Mouse (Mus musculus): ENCODE data around the gene Rbp2. TPM values are rescaled to one million over a fixed set of nuclear protein-coding genes. Genes with fewer than 3 reads are reported as not detected.

The Rbp2 gene
- polyA plus RNA-seq, 1 experiment from 2014 or later: 0.37 TPM

- 62% methylated on average over 7 of the region's 7 CpGs for WGBS
- Histone ChIP-seq H3K27me3 (no peaks in the 10 kb centered on the region), H3K9ac (no peak overlapping the region), H3K36me3 (no peaks in the 10 kb centered on the region), H3K27ac (no peak overlapping the region), H3K9me3 (no peaks in the 10 kb centered on the region), H3K4me3 (no peak overlapping the region), H3K4me1 (no peaks in the 10 kb centered on the region), H3K4me2 (no peak overlapping the region)
- no peak for ATAC-seq (ENCODE audit: insufficient number of reproducible peaks, insufficient read depth, low FRiP score, low TSS enrichment, low read depth)
These were observed 39.0 kb downstream of the Rbp2 start for GRCm38 (mm10) chr9:98524786-98525542.

GRCm38 (mm10) chr9:98525543-98525924 is 39.6 kb downstream of the Rbp2 start:
- Histone ChIP-seq H3K4me3 (no peak overlapping the region), H3K36me3 (no peaks in the 10 kb centered on the region), H3K27me3 (no peaks in the 10 kb centered on the region), H3K9me3 (no peaks in the 10 kb centered on the region), H3K27ac (no peak overlapping the region), H3K9ac (no peak overlapping the region), H3K4me1 (no peaks in the 10 kb centered on the region), H3K4me2 (no peak overlapping the region)
- WGBS: 66% methylated on average over 7 of the region's 7 CpGs
- no peak for ATAC-seq (ENCODE audit: insufficient number of reproducible peaks, insufficient read depth, low FRiP score, low TSS enrichment, low read depth)

- H3K4me1 ChIP-seq: no peaks in the 10 kb centered on the region
- H3K27me3 ChIP-seq: no peaks in the 10 kb centered on the region
- no peak overlapping the region for H3K4me2 ChIP-seq
- H3K4me3 ChIP-seq: no peak overlapping the region
- ATAC-seq (ENCODE audit: insufficient number of reproducible peaks, insufficient read depth, low FRiP score, low TSS enrichment, low read depth): no peak
- no peak overlapping the region for H3K9ac ChIP-seq
- H3K27ac ChIP-seq: no peak overlapping the region
- H3K9me3 ChIP-seq: no peaks in the 10 kb centered on the region
- no peaks in the 10 kb centered on the region for H3K36me3 ChIP-seq
- WGBS: 81% methylated on average over 7 of the region's 7 CpGs
These were observed 41.3 kb downstream of the Rbp2 start for GRCm38 (mm10) chr9:98527226-98527625.

- no peak for ATAC-seq (ENCODE audit: insufficient number of reproducible peaks, insufficient read depth, low FRiP score, low TSS enrichment, low read depth)
- Histone ChIP-seq H3K27ac (no peak overlapping the region), H3K4me2 (no peak overlapping the region), H3K4me3 (no peak overlapping the region), H3K36me3 (no peaks in the 10 kb centered on the region), H3K9me3 (no peaks in the 10 kb centered on the region), H3K27me3 (no peaks in the 10 kb centered on the region), H3K4me1 (no peaks in the 10 kb centered on the region), H3K9ac (no peak overlapping the region)
- WGBS: 59% methylated on average over 4 of the region's 4 CpGs
These were observed 43.9 kb downstream of the Rbp2 start for GRCm38 (mm10) chr9:98529776-98530175.

GRCm38 (mm10) chr9:98530999-98531398 is 45.1 kb downstream of the Rbp2 start:
- Histone ChIP-seq H3K9me3 (no peaks in the 10 kb centered on the region), H3K4me1 (no peaks in the 10 kb centered on the region), H3K4me2 (no peak overlapping the region), H3K27ac (no peak overlapping the region), H3K9ac (no peak overlapping the region), H3K27me3 (no peaks in the 10 kb centered on the region), H3K36me3 (no peaks in the 10 kb centered on the region), H3K4me3 (no peak overlapping the region)
- WGBS: 63% methylated on average over 2 of the region's 2 CpGs
- ATAC-seq (ENCODE audit: insufficient number of reproducible peaks, insufficient read depth, low FRiP score, low TSS enrichment, low read depth): no peak

- H3K27ac ChIP-seq: no peak overlapping the region
- no peaks in the 10 kb centered on the region for H3K9me3 ChIP-seq
- no peaks in the 10 kb centered on the region for H3K36me3 ChIP-seq
- ATAC-seq (ENCODE audit: insufficient number of reproducible peaks, insufficient read depth, low FRiP score, low TSS enrichment, low read depth): no peak
- H3K27me3 ChIP-seq: no peaks in the 10 kb centered on the region
- 68% methylated on average over 4 of the region's 4 CpGs for WGBS
- H3K9ac ChIP-seq: no peak overlapping the region
- no peak overlapping the region for H3K4me2 ChIP-seq
- no peak overlapping the region for H3K4me3 ChIP-seq
- peaks cover 8% of the 10 kb centered on the region; the same call in 1 of the 2 replicates for H3K4me1 ChIP-seq
These were observed 48.9 kb downstream of the Rbp2 start for GRCm38 (mm10) chr9:98534675-98535280.

GRCm38 (mm10) chr9:98535763-98536162 is 49.8 kb downstream of the Rbp2 start:
- Histone ChIP-seq H3K4me3 (no peak overlapping the region), H3K36me3 (no peaks in the 10 kb centered on the region), H3K4me1 (peaks cover 8% of the 10 kb centered on the region; the same call in 1 of the 2 replicates), H3K27ac (no peak overlapping the region), H3K9ac (no peak overlapping the region), H3K27me3 (no peaks in the 10 kb centered on the region), H3K9me3 (no peaks in the 10 kb centered on the region), H3K4me2 (no peak overlapping the region)
- no peak for ATAC-seq (ENCODE audit: insufficient number of reproducible peaks, insufficient read depth, low FRiP score, low TSS enrichment, low read depth)

GRCm38 (mm10) chr9:98538017-98538712 is 52.2 kb downstream of the Rbp2 start:
- H3K9ac ChIP-seq: no peak overlapping the region
- H3K36me3 ChIP-seq: no peaks in the 10 kb centered on the region
- H3K27ac ChIP-seq: no peak overlapping the region
- no peak overlapping the region for H3K4me3 ChIP-seq
- WGBS: 36% methylated on average over 13 of the region's 13 CpGs
- peaks cover 8% of the 10 kb centered on the region; the same call in 1 of the 2 replicates for H3K4me1 ChIP-seq
- H3K4me2 ChIP-seq: peak overlapping the region; percentile 46
- H3K9me3 ChIP-seq: no peaks in the 10 kb centered on the region
- no peaks in the 10 kb centered on the region for H3K27me3 ChIP-seq
- no peak for ATAC-seq (ENCODE audit: insufficient number of reproducible peaks, insufficient read depth, low FRiP score, low TSS enrichment, low read depth)

- WGBS: 7% methylated on average over 13 of the region's 13 CpGs
- Histone ChIP-seq H3K4me2 (peak overlapping the region; percentile 46), H3K9ac (no peak overlapping the region), H3K36me3 (no peaks in the 10 kb centered on the region), H3K4me3 (no peak overlapping the region), H3K4me1 (peaks cover 8% of the 10 kb centered on the region; the same call in 1 of the 2 replicates), H3K27me3 (no peaks in the 10 kb centered on the region), H3K27ac (no peak overlapping the region), H3K9me3 (no peaks in the 10 kb centered on the region)
- no peak for ATAC-seq (ENCODE audit: insufficient number of reproducible peaks, insufficient read depth, low FRiP score, low TSS enrichment, low read depth)
These were observed 52.9 kb downstream of the Rbp2 start for GRCm38 (mm10) chr9:98538713-98539360.

GRCm38 (mm10) chr9:98544042-98544441 is 58.1 kb downstream of the Rbp2 start:
- Histone ChIP-seq H3K4me2 (no peak overlapping the region), H3K36me3 (no peaks in the 10 kb centered on the region), H3K4me3 (no peak overlapping the region), H3K27ac (no peak overlapping the region), H3K27me3 (no peaks in the 10 kb centered on the region), H3K4me1 (no peaks in the 10 kb centered on the region), H3K9me3 (no peaks in the 10 kb centered on the region), H3K9ac (no peak overlapping the region)
- 84% methylated on average over 3 of the region's 3 CpGs for WGBS
- no peak for ATAC-seq (ENCODE audit: insufficient number of reproducible peaks, insufficient read depth, low FRiP score, low TSS enrichment, low read depth)

Measured in embryonic facial prominence, embryonic 13.5 days (tissue).